Mouse (Mus musculus) layer of hippocampus, adult 18-20 months (tissue): ENCODE data around the gene Ankrd34c. TPM values are rescaled to one million over a fixed set of nuclear protein-coding genes. Genes with fewer than 3 reads are reported as not detected.

Experiments used
- DNase-seq, 2 experiments: peaks; one replicate each; pipeline ENCODE4 v3.0.0; 2022; ENCODE audit warnings: low spot score in 2 of 2
- long read RNA-seq: library from polyadenylated mRNA; stranded (forward); transcript quantifications from one replicate; pipeline ENCODE4 v2.0.0, GENCODE M21; 2021
- total RNA-seq, 2 experiments: library from RNA; stranded (reverse); gene quantifications; 2 replicates each; pipeline ENCODE4 v1.2.3; 2021

The Ankrd34c gene
- 1 to 10 TPM; 1.5 to 1.7 TPM for total RNA-seq
- long read RNA-seq, full-length matches to known transcripts, result 1 of 1 reads
- long read RNA-seq, partial matches to known transcripts, result 0 of 1 reads
- long read RNA-seq, other reads (novel, unspliced or antisense), result 0 of 1 reads

GRCm38 (mm10) chr9:89738295-89738694 is at the start of gene Ankrd34c:
Gene Ankrd34c, minus strand, starts transcription at chr9:89738475.
- DNase-seq, result peak in 1 of 2 experiments; percentile 10

GRCm38 (mm10) chr9:89787532-89787931 is 49.3 kb upstream of the Ankrd34c start:
- no peak for DNase-seq

- DNase-seq, result no peak
Measured at GRCm38 (mm10) chr9:89781395-89781927, 43.2 kb upstream of the Ankrd34c start.

DNA sequence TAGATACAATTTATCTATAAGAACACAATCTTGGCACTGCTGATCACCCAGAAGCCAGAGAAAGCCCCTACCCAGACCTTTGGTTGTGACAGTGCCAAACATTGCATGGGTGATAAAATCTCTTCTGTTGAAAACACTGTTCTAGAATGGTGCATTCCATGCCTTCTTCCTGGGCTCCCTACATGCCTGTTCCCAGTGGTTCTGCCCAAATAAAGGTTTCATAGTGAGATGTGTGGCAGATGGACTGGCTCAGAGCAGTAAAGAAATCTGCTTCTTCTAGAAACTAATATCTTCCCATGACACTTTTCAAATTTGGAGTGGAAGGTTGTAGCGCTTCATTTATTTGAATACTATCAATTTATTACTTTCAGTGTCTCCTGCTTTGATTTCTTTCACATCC is 41.0 kb upstream of the Ankrd34c start:
- peak in 1 of 2 experiments; percentile 26 for DNase-seq

DNA sequence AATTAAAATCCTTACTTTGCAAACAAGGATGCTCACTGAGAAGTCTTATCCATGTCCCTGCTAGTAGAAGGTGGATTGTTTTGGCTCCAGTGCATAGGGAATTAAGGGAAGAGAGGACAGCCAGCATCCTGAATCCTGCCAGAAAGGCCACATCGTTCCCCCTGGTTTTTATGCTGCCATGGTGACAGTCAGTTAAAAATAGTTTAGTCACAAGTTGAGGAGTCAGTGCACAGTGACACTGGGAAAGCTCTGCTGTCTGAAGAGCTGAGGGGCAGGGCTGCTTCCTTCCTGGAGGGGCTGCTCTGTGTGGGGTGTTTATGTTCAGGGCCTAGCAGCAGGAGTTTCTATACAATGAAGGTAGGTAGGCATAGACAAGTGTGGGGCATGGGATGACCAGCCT is 32.9 kb upstream of the Ankrd34c start:
- DNase-seq, result peak; percentile 9 to 50

GRCm38 (mm10) chr9:89762017-89762416 is 23.7 kb upstream of the Ankrd34c start:
- DNase-seq, result no peak

GRCm38 (mm10) chr9:89758569-89758968 is 20.3 kb upstream of the Ankrd34c start:
- no peak for DNase-seq

DNA sequence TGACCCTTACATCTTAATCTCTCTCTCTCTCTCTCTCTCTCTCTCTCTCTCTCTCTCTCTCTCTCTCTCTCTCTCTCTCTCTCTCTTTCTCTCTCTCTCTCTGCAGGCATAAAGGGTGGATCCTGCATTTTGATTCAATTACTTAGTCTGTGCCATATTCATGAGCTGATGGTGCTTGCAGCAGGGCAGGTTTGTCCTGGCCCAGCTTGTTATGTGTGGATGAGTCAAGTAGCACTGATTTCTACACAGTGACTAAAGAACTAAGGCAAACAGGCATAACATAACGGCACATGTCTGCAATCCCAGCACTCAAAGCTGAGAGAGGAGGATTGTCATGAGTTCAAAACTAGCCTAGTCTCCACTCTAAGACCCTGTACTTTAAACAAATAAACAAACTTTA is 19.9 kb upstream of the Ankrd34c start:
- no peak for DNase-seq

- peak in 1 of 2 experiments; percentile 27 for DNase-seq
Measured at GRCm38 (mm10) chr9:89757571-89757970, 19.3 kb upstream of the Ankrd34c start.

GRCm38 (mm10) chr9:89740041-89740440 is 1.8 kb upstream of the Ankrd34c start:
- no peak for DNase-seq

- DNase-seq, result no peak
Measured at GRCm38 (mm10) chr9:89737888-89738287, 387 bp downstream of the Ankrd34c start.

DNA sequence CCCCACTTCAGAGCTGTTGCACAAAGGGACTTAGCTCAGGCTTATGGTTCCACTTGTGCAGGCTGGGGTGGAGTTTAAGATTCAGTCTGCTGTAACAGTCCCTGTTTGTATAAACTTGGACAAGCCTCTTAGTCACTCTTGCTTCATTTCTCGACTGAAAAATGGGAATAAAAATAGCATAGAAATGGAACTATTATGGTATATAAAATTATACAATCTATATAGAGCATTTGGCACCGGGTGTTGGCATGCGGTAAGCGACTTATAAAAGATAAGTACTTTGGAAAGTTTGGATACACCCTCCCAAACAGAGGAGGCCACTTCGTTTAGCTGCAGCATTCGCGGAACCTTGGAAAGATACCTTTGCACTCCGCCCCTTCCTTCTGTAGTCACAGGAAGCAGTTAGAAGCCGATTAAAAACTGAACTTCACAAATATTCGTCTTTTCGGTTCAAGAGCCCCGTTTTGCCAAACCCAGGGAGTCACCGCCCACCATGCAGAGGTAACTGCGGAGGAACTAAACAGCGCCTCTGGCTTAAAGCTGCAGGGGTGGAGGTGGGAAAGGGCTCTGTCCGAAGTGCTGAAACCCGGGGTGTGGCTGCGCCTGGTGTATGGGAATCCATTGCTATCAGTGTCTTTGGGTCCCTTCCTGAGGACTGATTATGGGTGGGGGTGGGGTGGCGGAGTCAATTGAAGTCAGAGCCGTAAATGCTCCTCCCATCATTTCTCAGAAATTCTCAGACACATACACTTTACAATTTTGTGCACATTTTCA is 1.2 kb downstream of the Ankrd34c start:
- no peak for DNase-seq

GRCm38 (mm10) chr9:89706906-89707305 is 31.4 kb downstream of the Ankrd34c start:
- DNase-seq, result peak in 1 of 2 experiments; percentile 37

- DNase-seq, result no peak
Measured at GRCm38 (mm10) chr9:89705197-89705533, 33.1 kb downstream of the Ankrd34c start.

DNA sequence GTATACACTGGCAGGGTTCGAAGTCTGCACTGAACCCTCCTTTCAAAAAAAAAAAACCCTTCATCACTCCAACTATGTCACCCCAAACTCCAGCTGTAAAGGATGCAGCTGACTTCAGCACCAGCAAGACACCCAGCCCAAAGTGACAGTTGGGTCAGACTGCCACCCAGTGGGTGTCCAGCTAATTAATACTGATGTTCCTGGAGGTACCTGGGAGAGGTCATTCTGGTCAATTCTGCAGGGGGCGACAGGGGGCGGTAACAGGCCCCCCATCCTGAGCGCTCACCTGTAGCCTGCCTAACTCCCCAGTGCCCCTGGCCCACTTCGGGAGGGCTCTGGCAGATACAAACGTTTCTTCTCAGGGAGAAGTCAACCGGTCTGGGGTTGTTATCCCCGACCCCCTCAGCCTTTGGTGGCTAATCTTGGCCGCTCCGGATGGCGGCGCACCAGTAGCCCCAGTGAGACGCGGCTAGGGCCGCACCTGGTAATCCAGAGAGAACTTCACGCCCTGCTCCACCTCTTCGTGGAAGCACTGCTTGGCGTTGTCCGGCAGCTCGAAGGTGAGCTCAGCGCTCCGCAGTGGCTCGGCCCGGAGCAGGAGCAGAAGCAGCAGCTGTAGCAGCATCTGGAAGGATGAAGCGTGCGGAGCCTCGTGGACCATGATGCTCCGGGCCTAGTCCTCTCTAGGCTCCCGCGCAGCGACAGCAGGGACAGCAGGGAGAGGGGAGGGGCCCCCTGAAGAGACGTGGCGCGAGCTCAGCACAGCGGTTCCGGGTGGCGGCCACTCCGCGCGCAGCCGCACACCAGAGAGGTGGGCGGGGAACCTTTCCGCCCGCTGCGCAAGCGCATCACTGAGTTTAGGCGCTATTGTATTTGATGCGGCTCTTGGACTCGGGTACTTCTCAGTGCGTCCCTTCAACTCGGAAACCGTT is 33.7 kb downstream of the Ankrd34c start, which contains the start of gene Tmed3:
Gene Tmed3 (minus strand): TSS at position 804 of the 932 bp plus-strand sequence.
- DNase-seq, result peak; percentile 93 to 94

- no peak for DNase-seq
Measured at GRCm38 (mm10) chr9:89700910-89701457, 37.3 kb downstream of the Ankrd34c start.

GRCm38 (mm10) chr9:89695143-89695542 is 43.1 kb downstream of the Ankrd34c start:
- no peak for DNase-seq

DNA sequence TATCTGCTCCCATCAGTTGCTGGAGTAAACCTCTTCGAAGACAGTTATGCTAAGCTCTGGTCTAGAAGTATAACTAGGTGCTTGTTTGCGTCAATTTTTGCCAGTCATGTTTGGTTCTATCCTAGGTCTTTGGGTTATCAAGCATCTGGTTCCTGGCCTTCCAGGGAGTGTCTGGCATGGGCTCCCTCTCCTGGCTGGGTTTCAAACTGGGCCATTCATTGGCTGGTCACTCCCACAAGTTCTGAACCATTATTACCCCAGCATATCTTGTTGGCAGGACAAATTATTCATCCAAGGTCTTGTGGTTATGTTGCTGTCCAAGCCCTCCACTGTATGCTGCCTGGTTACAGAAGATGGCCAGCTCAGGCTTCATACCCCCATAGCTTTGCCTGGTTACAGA is 44.6 kb downstream of the Ankrd34c start:
- DNase-seq, result no peak

DNA sequence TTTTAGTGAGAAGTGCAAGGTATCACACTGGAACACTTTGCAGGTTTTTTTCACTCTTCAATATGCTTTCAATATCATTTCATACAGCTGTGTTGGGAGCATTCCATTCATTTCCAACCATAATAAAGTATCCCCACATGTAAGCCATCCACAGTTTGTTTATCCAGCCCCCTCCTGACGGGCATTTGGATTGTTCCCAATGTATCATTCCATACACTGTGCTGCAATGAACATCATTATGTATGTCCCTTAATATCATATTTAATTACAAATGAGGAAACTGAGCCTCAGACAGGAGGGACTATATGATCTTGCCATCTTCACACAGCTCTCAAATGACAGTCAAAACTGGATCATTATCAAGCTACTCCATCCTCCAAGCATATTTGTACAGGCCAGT is 49.1 kb downstream of the Ankrd34c start:
- DNase-seq, result no peak

- DNase-seq, result peak in 1 of 2 experiments; percentile 32
Measured at GRCm38 (mm10) chr9:89687503-89688226, 50.6 kb downstream of the Ankrd34c start.

DNA sequence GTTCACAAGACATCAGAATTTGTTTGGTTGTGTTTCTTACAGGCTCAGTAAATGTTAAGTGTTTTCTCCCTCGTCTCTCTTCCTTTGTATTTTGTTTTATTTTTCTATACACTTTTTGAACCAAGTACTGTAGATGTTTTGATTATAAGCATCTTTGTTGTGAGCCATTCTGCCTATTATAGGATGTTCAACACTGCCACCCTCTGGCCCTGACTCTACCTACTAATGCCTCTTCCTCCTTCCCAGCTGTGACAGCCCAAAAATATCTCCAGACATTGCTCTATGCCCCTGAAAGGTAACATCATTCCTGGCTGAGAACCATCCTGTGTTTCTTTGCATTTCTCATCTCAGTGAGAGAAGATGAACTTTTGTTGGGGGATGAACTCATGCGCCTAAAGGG is 52.0 kb downstream of the Ankrd34c start:
- no peak for DNase-seq
